Mouse (Mus musculus): ENCODE data around the gene Runx2.

Gene Runx2

DNA sequence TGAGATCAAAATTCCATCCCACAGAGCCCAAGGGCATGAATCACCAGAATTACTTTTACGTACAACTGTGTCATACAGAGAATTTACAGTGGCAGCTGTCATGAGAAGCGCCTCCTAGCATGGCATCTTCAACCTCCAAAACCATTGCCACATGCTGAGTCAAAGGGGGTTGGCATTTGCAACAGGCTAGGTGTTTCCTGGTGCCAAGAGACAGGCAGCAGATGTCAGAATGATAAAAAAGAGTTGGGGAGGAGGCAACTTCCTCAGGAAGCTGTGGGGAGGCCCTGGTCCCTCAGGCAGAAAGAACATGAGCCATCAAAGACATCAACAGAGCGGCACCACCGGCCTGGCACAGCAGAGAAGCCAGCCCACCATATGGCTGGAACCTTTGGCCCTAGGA lies 160.1 kb downstream of the Runx2 start:
- DNase-seq: no peak

- DNase-seq: no peak
These were observed 161.5 kb downstream of the Runx2 start for GRCm38 (mm10) chr17:44653081-44653480.

DNA sequence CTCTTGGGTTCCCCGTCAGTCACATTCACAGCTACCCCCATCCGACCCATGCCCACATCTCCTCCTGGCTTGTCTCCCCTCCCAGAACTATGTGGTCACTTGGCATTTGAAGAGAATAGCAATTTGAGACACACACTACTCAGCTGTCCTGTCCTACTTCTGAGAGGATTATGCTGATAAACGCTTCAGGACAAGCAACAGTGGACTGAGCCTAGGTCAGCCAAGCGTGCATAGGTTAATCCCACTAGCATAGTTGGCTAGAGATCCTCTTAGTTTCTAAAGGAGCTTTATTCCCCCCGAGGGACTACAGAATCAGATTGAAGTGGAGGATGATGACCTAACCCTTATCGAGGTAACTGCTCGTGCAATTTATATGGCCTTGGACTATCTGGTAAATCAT lies 162.5 kb downstream of the Runx2 start:
- DNase-seq: no peak

- DNase-seq: no peak
These were observed 163.0 kb downstream of the Runx2 start for GRCm38 (mm10) chr17:44651613-44652012.

- no peak for DNase-seq
These were observed 164.2 kb downstream of the Runx2 start for GRCm38 (mm10) chr17:44650431-44650830.

DNA sequence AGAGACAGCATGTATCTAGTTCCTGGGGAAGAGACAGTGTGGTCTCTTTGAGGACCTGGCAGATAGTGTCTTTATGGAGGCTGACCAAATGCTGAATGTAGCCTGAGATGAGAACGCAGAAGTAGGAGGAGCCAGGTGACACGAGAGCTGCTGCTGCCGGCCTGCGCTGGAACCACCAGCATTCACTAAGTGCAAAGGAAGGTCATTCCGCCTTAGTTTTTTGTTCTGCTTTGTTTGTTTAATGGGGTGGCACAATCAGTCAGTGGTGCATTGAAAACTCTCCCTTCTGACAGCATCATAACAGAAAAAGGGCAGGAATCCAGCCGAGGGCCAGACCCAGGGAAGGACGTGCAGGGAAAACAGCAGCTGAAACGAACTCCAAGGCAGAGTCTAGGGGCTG lies 165.5 kb downstream of the Runx2 start:
- DNase-seq: peak in 1 of 2 experiments; percentile 21

DNA sequence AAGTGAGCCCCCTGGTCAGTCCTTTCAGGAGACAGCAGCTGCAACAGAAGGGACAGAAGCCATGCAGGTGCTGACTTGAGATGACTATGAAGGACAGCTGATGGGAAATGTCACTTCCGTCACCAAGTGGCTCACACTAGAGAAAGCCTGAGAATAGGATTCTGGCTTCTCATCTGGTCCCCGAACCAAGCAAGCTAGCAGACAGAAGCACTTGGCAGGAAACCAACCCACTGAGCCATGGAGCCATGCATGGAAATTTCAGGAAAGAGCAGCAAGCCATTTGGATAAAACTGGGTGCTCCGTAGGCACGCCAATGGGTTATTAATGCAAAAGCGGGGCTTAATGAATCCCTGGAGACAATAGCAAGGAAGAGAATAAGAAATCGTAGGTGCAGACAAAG lies 166.7 kb downstream of the Runx2 start:
- peak; percentile 26 to 29 for DNase-seq

GRCm38 (mm10) chr17:44645146-44645545 lies 169.5 kb downstream of the Runx2 start:
- no peak for DNase-seq

DNA sequence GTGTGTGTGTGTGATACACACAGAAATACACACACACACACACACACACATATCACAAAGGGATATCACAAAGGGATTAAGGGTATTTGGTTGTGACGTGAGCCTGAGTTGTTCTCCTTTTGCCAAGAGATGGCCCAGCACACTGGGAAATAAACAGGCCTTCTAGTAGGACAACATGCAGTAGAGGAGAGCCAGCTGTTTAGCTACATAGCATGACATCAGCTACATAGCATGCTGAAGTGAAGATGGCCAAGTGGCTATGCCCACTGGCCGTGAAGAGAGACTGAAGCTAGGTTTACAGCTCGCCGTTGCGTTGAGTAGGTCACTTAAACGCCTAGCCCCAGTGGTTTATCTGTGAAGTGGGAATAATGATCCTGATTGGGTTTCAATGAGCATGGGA lies 171.3 kb downstream of the Runx2 start:
- DNase-seq: no peak

- no peak for DNase-seq
These were observed 172.5 kb downstream of the Runx2 start for GRCm38 (mm10) chr17:44642126-44642525.

DNA sequence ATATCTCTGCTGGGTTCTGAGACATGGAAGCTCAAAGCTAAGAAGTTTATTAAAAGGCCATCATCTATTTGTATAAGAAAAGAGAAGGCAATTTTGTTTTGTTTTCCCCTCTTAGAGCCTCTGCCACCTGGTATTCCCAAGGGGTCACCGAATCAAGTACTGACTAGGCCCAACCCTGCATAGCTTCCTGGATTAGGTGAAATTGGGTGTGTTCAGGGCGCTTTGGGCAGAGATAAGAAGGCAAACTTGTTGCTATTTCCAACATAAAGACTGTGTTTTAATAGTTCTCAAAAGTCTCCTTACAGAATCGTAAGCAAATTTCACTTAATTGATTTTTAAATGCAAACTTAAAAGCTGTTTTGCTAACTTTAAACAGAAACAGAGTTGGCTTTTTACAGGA lies 173.7 kb downstream of the Runx2 start:
- DNase-seq: no peak

DNA sequence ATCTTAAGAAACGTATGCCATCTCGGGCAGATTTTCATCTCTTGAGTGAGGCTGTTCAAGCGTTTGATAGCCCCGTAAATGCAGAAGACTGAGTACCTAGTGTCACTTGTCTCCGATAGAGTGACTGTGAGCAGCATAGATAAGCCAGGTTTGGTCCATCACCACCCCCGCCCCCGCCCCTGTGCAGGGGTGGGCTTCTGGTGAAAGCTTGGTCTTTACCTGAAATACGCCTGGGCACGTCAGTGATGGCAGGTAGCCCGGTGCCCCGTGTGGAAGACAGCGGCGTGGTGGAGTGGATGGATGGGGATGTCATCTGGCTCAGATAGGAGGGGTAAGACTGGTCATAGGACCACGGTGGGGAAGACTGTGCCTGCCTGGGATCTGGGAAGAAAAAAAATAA lies 175.2 kb downstream of the Runx2 start:
- DNase-seq: no peak

- DNase-seq: peak; percentile 21
These were observed 177.3 kb downstream of the Runx2 start for GRCm38 (mm10) chr17:44637181-44637880.

DNA sequence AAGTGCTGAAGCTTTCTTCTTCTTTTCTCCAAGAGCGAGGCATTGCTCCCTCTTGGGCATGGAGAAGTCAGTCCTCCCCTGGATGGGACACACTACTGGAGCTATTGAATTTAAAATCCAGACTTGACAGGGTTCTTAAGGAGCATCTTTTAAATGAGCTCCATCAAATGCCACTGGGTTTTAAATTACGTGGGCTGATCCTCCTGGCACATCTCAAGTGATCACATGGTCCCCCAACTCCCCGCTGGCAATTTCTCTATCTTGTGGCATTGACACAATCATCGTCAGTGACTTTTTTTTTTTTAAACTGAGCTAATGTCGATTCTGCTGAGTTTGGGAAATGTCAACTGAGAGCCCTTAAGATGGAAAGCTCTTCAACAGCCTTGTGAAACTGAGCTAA lies 180.1 kb downstream of the Runx2 start:
- DNase-seq: no peak

- no peak for DNase-seq
These were observed 180.8 kb downstream of the Runx2 start for GRCm38 (mm10) chr17:44633607-44634415.

GRCm38 (mm10) chr17:44632941-44633340 lies 181.7 kb downstream of the Runx2 start:
- no peak for DNase-seq

- no peak for DNase-seq
These were observed 182.3 kb downstream of the Runx2 start for GRCm38 (mm10) chr17:44632292-44632691.

DNA sequence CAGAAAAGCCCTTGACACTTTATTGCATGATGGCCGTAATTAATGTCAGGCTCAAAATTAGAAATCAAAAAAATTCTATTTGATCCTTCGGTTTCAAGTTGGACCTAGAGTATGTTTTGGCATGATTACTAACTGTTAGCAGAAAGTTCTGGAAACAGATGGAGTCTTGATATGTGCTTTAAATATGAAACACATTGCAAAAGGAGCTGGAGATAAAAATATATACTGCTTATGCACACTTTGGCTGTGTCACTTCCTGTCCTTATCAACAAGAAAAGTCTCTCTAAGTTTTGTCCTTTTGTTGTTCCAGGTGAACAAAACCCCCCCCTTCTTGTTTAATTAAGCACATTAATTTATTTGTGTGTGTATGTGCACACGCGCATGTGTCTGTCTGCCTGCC lies 183.0 kb downstream of the Runx2 start:
- DNase-seq: no peak

- no peak for DNase-seq
These were observed 187.3 kb downstream of the Runx2 start for GRCm38 (mm10) chr17:44627317-44627716.

DNA sequence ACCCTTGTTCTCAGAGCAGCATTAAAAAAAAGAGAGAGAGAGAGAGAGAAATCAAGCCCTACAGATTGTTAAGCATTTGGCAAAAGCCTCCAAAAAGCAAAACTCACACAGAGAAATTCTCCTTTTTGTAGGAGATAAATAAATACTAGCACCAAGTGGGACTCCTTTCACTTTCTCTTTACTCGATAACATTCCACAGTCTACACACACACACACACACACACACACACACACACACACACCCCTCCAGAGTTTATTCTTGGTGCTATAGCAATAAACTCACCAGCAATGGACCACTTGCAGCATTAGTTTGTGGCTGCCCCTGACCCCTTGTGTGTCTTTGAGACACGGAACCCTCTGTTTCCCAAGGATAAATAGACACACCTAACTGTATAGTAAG lies 190.9 kb downstream of the Runx2 start:
- peak in 1 of 2 experiments; percentile 17 for DNase-seq

DNA sequence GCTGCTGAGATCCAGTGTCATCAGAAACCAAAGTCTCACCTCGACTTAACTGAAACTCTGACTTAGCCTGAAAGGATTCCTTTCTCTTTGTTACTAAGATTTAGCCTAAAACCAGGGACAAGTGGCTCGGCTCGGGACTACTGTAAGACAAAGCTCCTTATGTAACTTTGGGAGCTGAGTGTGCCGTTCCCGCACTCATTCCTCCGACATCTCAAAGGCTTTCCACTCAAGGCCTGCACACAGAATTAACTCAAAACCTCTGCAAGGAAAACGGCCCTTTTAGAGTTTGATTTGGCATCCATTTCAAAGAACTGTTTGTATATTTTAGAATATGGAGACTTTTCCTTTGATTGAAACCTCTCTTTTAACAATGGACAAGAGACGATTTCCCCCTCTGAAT lies 191.3 kb downstream of the Runx2 start:
- no peak for DNase-seq

DNA sequence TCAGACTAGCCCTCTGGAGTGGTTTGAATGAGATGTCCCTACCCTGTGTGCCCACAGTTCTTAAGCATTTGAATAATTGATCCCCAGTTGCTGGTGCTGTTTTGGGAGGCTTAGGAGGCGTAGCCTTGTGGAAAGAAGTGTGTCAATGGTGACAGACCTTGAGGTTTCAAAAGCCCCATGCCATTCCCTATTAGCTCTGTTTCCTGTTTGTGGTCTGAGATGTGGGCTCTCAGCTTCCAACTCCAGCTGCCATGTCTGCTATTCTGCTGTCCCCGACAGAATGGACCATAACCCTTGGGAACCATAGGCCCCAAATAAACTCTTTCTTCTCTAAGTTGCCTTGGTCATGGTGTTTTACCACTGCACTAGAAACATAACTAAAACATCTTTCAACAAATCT lies 194.1 kb downstream of the Runx2 start:
- no peak for DNase-seq

DNA sequence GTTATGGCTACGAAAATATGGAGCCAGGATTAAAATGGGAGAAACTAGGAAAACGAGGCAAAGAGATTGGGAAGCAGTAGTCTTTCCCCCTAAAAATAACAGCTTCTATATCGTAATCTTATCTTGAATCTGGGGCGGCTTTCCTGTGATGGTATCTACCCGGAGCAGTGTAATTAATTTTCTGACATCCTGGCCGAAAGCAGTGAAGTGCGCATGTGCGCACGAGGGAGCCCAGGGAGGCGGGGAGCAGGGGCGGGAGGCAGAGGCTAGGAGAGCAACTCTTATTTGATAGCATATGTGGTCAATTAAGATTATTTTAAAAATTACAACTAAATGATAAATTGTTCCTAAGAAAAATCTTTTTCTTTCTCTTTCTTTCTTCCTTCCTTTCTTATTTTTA lies 195.9 kb downstream of the Runx2 start:
- DNase-seq: peak; percentile 71 to 77

GRCm38 (mm10) chr17:44618175-44618574 lies 196.4 kb downstream of the Runx2 start:
- DNase-seq: peak; percentile 68 to 77

Measured in kidney, postnatal 4 days (tissue).